Mouse (Mus musculus) stomach, postnatal 0 days (tissue): ENCODE results near the gene Hist1h2bg.

Source experiments
- CTCF ChIP-seq: IDR thresholded peaks from 2 replicates; pipeline ENCODE4 v1.5.1; 2016; ENCODE audit warnings: antibody characterized with exemption, low read depth, mild to moderate bottlenecking, moderate library complexity
- EP300 ChIP-seq: optimal IDR thresholded peaks from 2 replicates; pipeline ENCODE3; 2016; ENCODE audit warnings: antibody characterized with exemption

DNA sequence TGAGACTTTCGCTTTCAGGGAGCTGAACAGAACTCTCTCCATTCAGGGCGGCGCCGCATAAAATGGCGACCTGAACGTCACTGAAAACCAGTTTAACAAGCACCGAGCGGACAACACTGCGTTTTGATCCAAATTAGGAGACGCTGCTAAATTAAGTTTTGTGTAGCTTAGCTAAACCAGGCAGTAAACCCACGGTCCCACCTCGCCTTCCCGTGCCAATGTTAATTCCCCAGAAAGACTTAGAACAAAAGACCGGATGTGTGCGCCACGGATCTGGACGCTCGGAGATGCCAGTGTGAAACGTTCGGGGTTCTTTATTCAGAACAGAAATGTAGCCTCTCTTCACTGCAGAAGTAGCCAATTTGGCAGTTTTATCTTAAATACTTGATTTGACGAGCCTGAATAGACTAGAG is 13.8 kb downstream of the Hist1h2bg start:
- TF ChIP-seq CTCF (no peak), EP300 (no peak)
